Mouse (Mus musculus) gastrocnemius, postnatal 10 days (tissue): ENCODE measurements at regions not wholly inside any gene's neighbourhood (a gene's known extent, or its start where the extent isn't known, plus 50 kb on each side); places are given as distances from the start of the nearest gene placed in this dataset.

ENCODE experiments used
- DNase-seq: peaks from one replicate; pipeline ENCODE4 v3.0.0; 2021; ENCODE audit warnings: mixed read lengths

DNA sequence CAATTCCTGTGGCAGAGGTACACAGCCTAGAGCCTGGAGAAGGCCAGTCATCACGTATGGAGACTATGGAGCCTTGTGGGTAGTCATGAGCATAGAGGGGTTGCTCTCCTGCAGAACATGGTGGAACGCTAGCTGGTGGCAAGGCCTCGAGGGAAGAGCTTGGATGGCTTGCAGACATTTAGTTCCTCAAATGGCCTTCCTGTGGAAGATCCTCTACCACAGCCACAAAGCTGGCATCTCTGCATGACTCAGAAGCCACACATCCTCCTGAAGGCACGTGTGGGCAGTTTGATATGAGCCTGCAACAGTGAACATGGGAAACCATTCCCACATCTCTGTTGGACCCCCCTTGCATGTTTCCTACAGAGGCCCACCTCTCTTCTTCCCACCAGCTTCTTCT lies 547.9 kb upstream of the Lrrc6 start:
- no peak for DNase-seq

DNA sequence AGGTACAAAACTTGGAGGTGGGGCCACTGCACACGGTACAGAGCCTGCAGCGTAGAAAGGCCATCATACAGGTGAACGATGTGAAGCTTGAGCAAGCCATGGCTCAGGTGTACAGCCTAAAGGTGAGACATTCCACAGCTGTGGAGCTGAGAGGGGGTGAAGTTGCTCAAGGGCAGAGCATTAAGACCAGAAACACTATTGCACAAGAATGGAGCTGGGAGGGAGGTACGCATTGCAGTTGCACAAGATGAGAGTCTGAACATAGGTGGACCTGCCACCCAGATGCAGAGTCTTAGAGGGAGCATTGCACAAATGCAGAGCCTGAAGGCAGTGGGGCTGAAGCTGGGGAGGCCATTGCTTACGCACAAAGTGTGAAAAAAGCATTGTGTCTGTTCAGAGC lies 547.4 kb upstream of the Lrrc6 start:
- no peak for DNase-seq

DNA sequence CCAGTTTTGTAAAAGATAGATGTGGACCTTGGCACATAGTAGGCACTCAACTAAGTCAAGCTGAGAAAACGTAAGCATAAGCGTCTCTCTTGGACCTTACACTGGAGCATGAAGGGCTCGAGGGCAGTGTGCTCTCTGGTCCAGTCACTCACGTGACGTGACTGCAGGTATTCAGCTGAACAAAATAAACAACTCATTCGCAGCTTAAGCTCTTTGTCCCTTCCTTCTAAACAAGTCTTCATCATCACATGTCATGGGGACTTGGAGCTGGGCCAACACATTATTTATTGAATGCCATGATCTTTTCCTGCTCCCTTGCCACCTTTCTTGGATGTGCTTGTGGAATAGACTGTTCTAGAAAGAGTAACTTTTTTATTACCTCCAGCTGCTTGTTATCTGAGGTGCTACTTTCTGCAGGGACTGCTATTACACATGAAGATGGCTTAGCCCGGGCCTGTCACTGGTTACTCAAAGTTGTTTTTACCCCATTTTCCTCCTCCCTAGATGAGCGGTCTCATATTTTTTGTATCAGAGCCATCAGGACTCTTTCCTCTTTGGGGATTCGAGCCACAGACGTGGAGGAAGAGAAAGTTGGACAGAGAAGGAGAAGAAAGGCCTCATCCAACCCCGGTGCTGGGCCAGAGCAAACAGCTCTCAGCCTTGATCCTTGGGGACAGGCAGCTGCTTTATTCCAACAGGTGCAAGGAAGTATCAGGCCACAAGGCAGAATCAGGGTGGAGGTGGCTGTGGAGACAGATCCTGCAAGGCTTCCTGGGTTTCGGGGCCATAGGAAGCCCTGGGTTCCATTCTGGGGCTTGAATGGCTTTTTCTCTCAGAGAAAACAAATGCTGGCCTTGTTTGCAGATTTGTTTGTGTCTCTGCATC lies 545.5 kb upstream of the Lrrc6 start:
- no peak for DNase-seq

DNA sequence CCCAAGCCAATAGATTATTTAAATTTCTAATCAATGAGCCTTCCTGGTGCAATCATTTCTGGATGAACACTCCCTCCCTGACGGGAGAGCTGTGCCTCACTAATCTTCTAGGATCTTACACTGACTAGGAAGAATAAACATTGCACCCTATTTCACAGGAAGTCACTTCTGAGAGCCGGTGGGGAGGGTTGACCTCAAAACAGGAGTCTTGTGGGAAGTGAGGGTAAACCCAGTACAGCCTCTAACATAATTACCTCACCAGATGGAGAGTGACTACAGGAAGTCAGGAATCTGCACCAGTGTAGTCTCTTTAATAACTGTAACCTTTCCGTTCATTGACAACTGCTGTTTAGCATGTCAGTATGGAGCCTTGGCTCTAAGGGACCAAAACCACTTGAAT lies 544.6 kb upstream of the Lrrc6 start:
- DNase-seq = no peak

DNA sequence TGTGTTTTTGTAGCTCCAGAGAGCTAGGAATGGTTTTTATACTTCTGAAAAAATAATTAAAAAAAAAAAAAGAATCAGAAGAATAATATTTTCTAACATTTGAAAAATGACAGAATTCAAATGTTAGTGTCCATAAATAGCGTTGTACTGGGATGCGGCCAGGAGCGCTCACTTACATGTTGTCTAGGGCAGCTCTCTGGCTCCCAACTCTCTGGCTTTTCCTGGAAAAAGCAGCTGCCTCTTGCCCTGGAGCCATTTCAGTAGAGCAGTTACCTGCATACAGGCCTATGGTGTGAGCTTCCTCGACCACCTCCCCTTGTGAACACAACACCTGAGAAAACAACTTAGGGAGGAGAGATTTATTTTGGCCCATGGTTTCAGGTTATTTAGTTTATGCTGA lies 544.1 kb upstream of the Lrrc6 start:
- peak; percentile 24 for DNase-seq

DNA sequence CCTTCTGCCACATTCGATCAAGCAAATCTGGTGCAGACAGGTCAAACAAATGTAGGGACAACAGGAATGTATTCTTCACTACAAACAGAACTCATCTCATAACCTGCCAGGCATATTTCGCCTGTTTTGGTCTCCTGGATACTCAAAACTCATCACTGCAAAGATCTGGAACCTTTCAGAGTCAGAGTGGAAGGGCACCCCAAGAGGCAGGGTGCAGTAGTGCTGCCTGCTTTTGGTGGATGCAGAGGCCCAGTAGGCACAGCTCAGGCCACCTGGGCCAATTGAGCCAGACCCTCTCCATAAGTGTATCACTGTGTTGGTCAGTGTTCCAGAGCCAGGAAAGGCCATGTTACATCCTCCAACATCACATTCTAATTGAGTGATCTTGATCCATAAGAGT lies 541.4 kb upstream of the Lrrc6 start:
- no peak for DNase-seq

DNA sequence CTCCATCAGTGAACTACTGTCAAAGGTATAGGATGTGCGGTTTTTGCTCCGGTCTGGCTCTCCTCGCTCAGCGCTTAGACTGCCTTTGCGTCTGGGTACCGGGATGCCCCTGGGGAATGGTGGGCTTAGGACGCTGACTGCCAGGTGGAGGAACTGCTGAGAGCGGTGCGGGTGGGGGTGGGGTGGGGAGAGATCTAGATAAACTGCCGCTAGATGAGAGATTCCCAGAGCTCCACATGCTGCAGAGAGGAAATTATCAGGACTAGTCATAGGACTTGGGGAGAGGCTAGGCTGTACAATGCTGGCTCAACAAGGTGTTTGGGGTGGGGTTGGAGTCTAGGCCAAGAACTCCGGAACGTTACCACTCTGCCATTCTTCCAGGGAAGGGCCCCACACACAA lies 539.5 kb upstream of the Lrrc6 start:
- DNase-seq = no peak

DNA sequence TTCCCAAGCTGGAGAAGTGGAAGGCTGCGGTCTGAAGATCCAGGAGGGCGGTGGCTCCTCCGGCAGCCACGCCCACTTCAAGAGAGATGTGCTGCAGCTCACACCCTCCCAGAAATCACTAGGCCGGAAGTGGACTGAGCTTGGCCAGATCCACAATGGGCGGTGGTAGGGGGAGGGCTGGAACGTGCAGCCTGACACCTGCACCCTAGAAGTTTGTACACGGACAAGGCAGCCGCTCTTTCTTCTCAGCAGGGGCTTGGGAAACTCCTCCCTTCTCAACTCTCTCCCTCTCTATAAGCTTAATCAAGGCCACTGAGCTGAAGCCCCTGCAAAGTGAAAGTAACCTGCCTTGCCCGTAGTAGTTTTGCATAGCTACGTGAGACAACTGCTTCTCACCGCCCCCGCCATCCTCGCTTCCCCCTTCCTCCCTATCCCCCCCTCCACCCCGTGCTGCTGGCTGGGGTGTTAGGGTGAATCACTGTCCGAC lies 538.8 kb upstream of the Lrrc6 start:
- peak; percentile 56 for DNase-seq

DNA sequence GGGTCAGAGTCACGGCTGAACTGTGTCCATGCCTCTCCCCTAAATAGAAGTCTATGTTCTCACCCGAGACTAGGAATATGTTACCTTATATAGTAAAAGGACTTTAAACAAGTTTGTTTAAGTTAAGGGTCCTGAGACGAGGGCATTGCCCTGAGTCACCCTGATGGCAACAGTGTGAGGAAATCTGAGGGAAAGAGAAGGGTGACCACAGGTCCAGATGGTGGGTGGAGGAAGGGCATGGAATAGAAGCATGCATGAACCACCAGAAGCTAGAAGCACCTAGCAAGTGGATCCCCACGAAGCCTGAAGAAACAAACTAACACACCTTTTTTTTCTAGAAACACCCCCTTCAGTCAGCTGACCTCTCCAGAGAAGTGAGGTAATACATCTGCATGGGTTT lies 536.9 kb upstream of the Lrrc6 start:
- DNase-seq = no peak

DNA sequence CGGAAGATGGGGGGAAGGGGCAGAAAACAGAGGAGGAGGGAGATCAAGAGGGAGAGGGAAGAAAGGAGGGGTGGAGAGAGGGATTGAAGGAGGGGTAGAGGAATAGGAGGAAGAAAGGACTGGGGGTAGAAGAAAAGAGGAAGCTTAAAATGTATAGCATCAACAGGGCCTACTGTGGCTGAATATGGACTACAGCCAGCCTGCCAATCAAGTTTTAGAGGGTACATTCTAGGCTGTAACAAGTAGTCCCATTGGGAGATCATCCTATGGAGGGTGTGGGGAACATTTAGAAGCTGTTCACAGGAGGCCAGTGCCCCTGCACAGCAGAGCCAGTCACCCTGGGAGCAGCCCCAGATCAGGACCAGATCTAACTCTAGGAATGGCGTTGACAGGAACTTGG lies 535.6 kb upstream of the Lrrc6 start:
- DNase-seq = no peak

DNA sequence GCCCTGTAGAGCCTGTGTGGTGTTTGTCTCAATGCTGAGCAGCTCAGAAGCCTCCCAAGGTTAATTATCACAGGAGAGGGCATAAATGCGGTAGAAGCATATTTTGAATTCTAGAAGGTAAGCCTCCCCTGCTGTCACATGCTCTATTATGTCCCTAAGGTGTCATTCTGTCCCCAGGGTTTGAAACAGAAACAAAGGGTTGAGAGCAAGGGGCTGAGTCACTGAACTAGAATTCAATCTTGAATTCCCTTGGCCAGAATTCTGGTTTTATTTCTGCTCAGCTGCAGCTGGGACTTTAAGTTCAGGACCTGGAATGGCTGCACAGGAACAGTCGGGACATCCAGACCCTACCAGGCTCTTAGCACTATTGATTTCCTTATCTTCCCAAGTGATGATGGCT lies 533.2 kb upstream of the Lrrc6 start:
- DNase-seq = no peak

DNA sequence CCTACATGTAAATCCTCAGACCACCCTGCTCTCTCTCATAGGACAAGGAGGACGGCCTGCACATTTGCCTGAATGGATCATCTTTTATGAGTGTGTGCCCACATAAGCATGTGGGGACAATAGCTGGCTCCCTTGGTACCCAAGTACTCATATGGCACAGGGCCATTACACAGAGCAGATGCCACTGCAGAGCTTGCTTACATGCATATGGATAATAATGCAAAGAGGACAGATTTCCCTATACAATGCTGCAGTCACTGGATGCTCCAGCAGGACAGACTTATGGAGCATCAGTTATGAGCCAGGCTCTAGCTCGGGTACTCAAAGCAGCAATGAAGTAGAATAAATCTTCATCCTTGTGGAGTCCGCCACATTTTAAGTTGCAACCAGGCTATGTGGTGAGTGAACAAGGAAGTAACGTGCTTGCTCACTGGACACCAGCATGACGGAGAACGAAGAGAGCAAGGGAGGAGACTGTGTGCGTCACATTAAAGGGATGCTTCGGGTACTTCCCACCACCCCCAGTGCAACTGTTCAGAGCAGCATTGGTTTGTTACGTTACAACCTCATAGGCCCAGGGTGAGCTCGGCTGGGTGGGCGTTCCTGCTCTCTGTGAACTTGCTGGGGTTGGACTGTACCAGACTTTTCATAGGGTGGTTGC lies 531.3 kb upstream of the Lrrc6 start:
- no peak for DNase-seq

DNA sequence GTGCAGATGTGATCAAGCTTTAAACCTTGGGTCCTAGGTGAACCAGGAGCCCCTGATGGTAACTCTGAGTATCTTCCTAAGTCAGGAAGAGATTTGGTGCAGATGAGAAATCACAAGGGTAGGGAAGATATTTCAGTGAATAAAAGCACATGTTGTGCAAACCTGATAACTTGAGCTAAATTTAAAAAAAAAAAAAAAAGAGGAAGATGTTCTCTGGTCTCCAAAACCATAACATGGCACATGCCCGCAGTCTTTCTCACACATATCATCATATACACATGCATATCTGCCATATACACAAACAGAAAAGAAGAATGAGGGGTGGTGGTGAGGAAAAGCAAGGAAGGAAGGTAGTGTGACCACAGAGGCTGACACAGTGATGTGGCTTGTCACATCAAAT lies 530.3 kb upstream of the Lrrc6 start:
- DNase-seq = no peak

DNA sequence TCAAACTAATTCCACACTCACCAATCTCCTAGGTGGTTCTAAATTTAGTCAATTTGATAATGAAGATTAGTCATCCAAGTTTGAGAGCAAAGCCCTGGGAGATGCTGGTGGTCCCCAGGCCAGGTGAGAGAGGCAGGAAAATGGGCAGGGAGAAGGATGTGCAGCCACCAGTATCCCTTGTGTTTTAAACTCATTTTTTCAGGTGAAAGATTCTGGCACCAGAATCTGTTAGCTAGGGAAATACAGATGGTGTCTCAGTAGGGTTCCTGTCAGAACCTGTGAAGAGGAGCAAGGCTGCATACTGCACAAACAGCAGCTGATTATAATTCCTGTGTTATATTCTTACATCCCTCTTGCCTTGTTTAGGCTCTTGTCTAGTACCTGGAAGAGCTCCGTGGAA lies 527.5 kb upstream of the Lrrc6 start:
- no peak for DNase-seq

DNA sequence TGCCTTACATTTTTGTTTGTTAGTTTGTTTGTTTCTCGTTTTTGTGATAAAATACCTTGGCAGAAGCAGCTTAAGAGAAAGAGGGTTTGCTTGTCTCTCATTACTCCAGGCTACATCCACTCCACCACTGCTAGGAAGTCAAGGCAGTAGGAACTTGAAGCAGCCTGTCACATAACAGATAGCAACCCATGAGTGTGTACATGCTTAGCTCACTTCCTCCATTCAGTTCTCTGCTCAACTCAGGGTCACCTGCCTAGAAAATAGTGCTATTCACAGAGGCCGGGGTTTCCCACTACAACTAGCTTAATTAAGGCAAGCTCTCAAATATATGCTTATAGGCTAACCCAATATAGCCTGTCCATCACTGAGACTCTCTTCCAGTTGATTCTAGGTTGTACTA lies 527.0 kb upstream of the Lrrc6 start:
- DNase-seq = no peak

DNA sequence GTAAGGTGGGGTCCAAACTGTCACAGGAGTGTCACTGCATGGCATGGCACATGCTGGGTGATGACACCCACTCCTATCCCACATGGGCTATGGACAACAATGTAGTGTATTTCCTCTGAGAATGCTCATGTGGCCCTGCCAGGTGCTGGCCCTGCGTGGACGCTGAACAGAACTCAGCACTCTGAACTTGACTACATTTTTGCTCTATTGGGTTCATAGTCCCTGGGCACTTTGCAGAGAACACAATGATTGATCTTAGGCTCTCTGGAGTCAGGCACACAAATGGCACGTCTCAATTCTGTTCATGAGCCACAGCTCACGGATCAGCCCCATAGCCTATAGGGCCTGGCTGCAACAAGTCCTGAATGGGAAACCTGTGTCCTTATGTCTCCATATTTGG lies 525.0 kb upstream of the Lrrc6 start:
- no peak for DNase-seq

DNA sequence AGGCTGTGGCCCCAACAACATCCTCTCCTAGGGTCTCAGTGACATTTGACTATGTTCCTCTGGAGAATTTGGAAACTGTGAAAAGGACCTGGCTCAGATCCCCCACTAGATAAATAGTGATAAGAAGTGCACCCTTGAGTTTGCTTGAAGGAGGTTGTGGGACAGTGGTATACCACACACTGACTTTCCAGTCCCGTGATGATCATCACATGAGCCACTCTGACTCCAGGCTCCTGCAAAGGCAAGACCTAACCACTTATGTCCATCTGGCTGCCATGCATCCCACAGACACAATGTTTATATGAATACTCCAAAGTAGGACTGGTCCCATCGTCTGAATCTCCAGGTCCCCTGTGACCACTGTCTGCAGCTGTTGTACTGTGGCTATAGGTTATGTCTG lies 523.7 kb upstream of the Lrrc6 start:
- no peak for DNase-seq

DNA sequence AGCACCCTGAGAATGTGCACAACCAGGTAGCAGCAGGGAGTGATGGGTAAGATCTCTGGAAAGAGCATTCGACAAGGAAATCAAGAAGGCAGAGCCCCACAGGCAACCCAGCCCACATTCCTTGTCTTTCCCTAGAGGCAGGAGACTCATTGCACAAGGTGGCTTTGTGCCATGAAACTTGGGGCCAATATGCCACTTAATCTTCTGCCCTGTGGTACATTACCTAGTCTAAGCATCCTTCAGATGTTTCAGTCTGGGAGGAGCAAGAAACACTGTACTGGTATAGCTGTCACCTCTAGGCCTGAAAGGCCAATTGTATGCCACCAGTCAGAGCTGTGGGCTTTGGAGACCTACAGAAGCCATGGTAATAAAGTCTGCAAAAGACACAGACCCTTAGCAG lies 522.4 kb upstream of the Lrrc6 start:
- DNase-seq = no peak

DNA sequence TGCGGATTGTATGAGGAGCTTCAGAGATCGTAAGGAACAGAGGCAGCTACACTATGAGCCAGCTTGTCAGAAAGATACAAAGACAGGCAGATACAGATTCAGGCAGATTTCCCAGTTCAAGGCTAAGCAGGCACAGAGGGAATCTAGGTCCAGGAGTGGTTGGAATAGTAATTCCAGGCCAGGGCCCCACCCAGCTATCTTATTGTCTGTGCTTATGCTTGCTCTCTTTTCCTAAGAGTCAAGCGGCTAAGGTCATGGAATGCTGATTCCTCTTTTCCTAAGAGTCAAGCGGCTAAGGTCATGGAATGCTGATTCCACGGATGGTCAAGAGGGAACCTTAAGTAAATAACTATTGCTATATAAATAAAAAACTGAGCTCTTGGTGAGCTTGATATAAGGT lies 520.7 kb upstream of the Lrrc6 start:
- DNase-seq = no peak

DNA sequence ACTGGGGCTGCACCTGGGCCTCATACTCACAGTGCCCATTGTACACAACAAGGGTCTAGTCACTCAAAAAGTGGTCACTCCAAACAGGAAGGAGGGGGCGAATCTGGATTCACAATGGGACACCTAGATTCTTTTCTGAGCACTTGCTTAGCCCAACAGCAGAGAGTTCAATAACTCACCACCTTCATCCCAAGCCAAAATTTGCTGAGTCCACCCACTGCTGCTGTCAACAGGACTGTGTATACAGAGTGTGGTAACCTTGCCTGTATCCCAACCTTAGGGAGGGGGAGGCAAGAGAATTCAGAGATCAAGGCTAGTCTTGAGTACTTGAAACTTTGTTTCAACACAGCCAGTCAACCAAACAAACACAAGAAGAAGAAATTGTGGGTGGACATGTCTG lies 519.2 kb upstream of the Lrrc6 start:
- DNase-seq = no peak

DNA sequence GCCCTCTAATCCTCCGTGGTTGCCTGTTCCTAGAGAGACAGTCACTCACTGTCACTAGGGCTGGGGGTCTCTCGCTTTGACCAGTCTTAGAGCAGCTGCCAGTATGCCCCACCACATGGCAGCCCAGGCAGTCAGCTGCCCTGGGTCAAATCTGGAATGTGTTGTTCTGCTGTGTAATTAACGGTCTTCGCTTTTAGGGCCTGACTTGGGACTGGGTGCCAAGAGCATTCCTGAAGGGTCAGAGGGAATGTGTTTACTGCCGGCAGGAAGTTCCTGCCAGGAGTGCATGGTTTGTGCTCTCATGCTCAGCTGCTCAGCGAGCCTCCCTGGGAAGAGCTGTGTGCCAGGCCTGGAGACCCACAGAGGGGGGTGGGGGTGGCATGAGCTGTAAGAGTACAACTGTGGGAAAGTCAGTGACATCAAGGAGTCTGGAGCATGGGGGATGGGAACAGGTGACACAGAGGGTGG lies 518.5 kb upstream of the Lrrc6 start:
- DNase-seq = peak; percentile 41
